Mouse (Mus musculus) MEL (cell line): ENCODE results near the gene Tgm2. TPM values are rescaled to one million over a fixed set of nuclear protein-coding genes. Genes with fewer than 3 reads are reported as not detected.

Experiments
- DNase-seq: peaks from one replicate; pipeline ENCODE4 v3.0.0; 2011; ENCODE audit warnings: low read depth, low spot score
- H3K27ac ChIP-seq: 2 replicates; pipeline ENCODE4 v1.5.1; 2012; ENCODE audit warnings: low read depth, mild to moderate bottlenecking, control low read depth, low read length, moderate library complexity; ENCODE audit not compliant: control insufficient read depth
- H3K27me3 ChIP-seq, 2 experiments: fragments of 150-350 bp in 1 of 2; sonication (generic) in 1 of 2; 2 replicates each; pipeline ENCODE4 v1.6.1; 2012; ENCODE audit warnings: low read length in 2 of 2, mild to moderate bottlenecking in 2 of 2, improper control_type of control experiment in 1 of 2, moderate library complexity in 1 of 2; ENCODE audit not compliant: insufficient read depth in 2 of 2, control insufficient read depth in 1 of 2
- H3K36me3 ChIP-seq, 2 experiments: 2 replicates each; pipeline ENCODE4 v1.6.1; 2012 to 2014; ENCODE audit warnings: low read length in 2 of 2, improper control_type of control experiment in 1 of 2, inconsistent platforms in 1 of 2, mild to moderate bottlenecking in 1 of 2; ENCODE audit not compliant: insufficient read depth in 2 of 2, control insufficient read depth in 1 of 2
- H3K4me1 ChIP-seq, 2 experiments: fragments of 150-350 bp in 1 of 2; sonication (generic) in 1 of 2; 2 replicates each; pipeline ENCODE4 v1.6.1; 2012; ENCODE audit warnings: low read length in 2 of 2, improper control_type of control experiment in 1 of 2, mild to moderate bottlenecking in 1 of 2; ENCODE audit not compliant: insufficient read depth in 2 of 2, control insufficient read depth in 1 of 2
- H3K4me3 ChIP-seq, 2 experiments: fragments of 150-350 bp in 1 of 2; sonication (generic) in 1 of 2; 2 replicates each; pipeline ENCODE4 v1.5.1; 2012; ENCODE audit warnings: low read depth in 2 of 2, low read length in 2 of 2, mild to moderate bottlenecking in 2 of 2, moderate library complexity in 2 of 2, control low read depth in 1 of 2, improper control_type of control experiment in 1 of 2; ENCODE audit not compliant: control insufficient read depth in 1 of 2, insufficient read depth in 1 of 2
- H3K79me2 ChIP-seq: 2 replicates; pipeline ENCODE4 v1.6.1; 2012; ENCODE audit warnings: mild to moderate bottlenecking, low read length, moderate library complexity; ENCODE audit not compliant: control insufficient read depth, poor library complexity, insufficient read depth
- H3K9ac ChIP-seq: 2 replicates; pipeline ENCODE4 v1.6.1; 2012; ENCODE audit warnings: low read depth, mild to moderate bottlenecking, control low read depth, low read length, moderate library complexity; ENCODE audit not compliant: control insufficient read depth, poor library complexity, severe bottlenecking
- H3K9me3 ChIP-seq: fragments of 150-350 bp; sonication (generic); replicated peaks from 2 replicates; pipeline ENCODE4 v1.6.1; 2012; ENCODE audit warnings: mild to moderate bottlenecking, low read length, improper control_type of control experiment, moderate library complexity; ENCODE audit not compliant: insufficient read depth
- BHLHE40 ChIP-seq: IDR thresholded peaks from 2 replicates; pipeline ENCODE4 v1.6.1; 2012; ENCODE audit warnings: low read depth, mild to moderate bottlenecking, inconsistent platforms, low read length, improper control_type of control experiment, borderline replicate concordance
- CHD1 ChIP-seq: IDR thresholded peaks from 2 replicates; pipeline ENCODE4 v1.6.1; 2012; ENCODE audit warnings: low read depth, mild to moderate bottlenecking, inconsistent platforms, low read length, improper control_type of control experiment
- CHD2 ChIP-seq: IDR thresholded peaks from 2 replicates; pipeline ENCODE4 v1.6.1; 2011; ENCODE audit warnings: low read length, improper control_type of control experiment
- CTCF ChIP-seq, 3 experiments: IDR thresholded peaks in 2 of 3; conservative IDR thresholded peaks in 1 of 3; 2 replicates each; pipeline ENCODE4 v1.5.1; 2011 to 2012; ENCODE audit warnings: low read length in 3 of 3, low read depth in 2 of 3, mild to moderate bottlenecking in 2 of 3, improper control_type of control experiment in 1 of 3, inconsistent platforms in 1 of 3, mixed read lengths in 1 of 3, moderate library complexity in 1 of 3; ENCODE audit not compliant: control insufficient read depth in 1 of 3, insufficient read depth in 1 of 3, poor library complexity in 1 of 3, severe bottlenecking in 1 of 3
- EP300 ChIP-seq, 2 experiments: IDR thresholded peaks; 2 replicates each; pipeline ENCODE4 v1.6.1; 2011; ENCODE audit warnings: improper control_type of control experiment in 2 of 2, low read length in 2 of 2, low read depth in 1 of 2, mild to moderate bottlenecking in 1 of 2
- ETS1 ChIP-seq: IDR thresholded peaks from 2 replicates; pipeline ENCODE4 v1.6.1; 2012; ENCODE audit warnings: low read depth, mild to moderate bottlenecking, inconsistent platforms, low read length, improper control_type of control experiment, moderate library complexity
- HCFC1 ChIP-seq: IDR thresholded peaks from 2 replicates; pipeline ENCODE4 v1.6.1; 2012; ENCODE audit warnings: low read depth, mild to moderate bottlenecking, inconsistent platforms, low read length, improper control_type of control experiment, moderate library complexity
- JUND ChIP-seq: IDR thresholded peaks from 2 replicates; pipeline ENCODE4 v1.6.1; 2011; ENCODE audit warnings: low read depth, mild to moderate bottlenecking, improper control_type of control experiment, low read length
- KAT2A ChIP-seq: conservative IDR thresholded peaks from 2 replicates; pipeline ENCODE4 v1.6.1; 2012; ENCODE audit warnings: low read depth, low read length, improper control_type of control experiment, inconsistent platforms
- MAFK ChIP-seq: IDR thresholded peaks from 2 replicates; pipeline ENCODE4 v1.6.1; 2011; ENCODE audit warnings: low read depth, mild to moderate bottlenecking, low read length, improper control_type of control experiment, borderline replicate concordance
- MAX ChIP-seq: IDR thresholded peaks from 2 replicates; pipeline ENCODE4 v1.6.1; 2011; ENCODE audit warnings: low read length, improper control_type of control experiment
- MAZ ChIP-seq: IDR thresholded peaks from 2 replicates; pipeline ENCODE4 v1.6.1; 2012; ENCODE audit warnings: low read depth, mild to moderate bottlenecking, inconsistent platforms, low read length, improper control_type of control experiment
- MXI1 ChIP-seq: IDR thresholded peaks from 2 replicates; pipeline ENCODE4 v1.6.1; 2011; ENCODE audit warnings: mild to moderate bottlenecking, low read depth, low read length, improper control_type of control experiment
- MYC ChIP-seq: IDR thresholded peaks from 2 replicates; pipeline ENCODE4 v1.6.1; 2011; ENCODE audit warnings: low read depth, mild to moderate bottlenecking, low read length, improper control_type of control experiment, moderate library complexity
- NELFE ChIP-seq: IDR thresholded peaks from 2 replicates; pipeline ENCODE4 v1.6.1; 2011; ENCODE audit warnings: low read depth, low read length, improper control_type of control experiment
- NRF1 ChIP-seq: IDR thresholded peaks from 2 replicates; pipeline ENCODE4 v1.6.1; 2014; ENCODE audit warnings: low read depth, mild to moderate bottlenecking, inconsistent platforms, low read length, improper control_type of control experiment, moderate library complexity; ENCODE audit not compliant: poor library complexity, insufficient read depth, severe bottlenecking
- POLR2A ChIP-seq, 2 experiments: IDR thresholded peaks; 2 replicates each; pipeline ENCODE4 v1.6.1; 2011 to 2012; ENCODE audit warnings: low read length in 2 of 2, mild to moderate bottlenecking in 2 of 2, control low read depth in 1 of 2, improper control_type of control experiment in 1 of 2, low read depth in 1 of 2, moderate library complexity in 1 of 2; ENCODE audit not compliant: control insufficient read depth in 1 of 2, insufficient read depth in 1 of 2, poor library complexity in 1 of 2
- POLR2AphosphoS5 ChIP-seq: IDR thresholded peaks from 2 replicates; pipeline ENCODE4 v1.6.1; 2012; ENCODE audit warnings: low read depth, borderline replicate concordance, mild to moderate bottlenecking, inconsistent platforms, low read length, moderate library complexity, mixed read lengths
- RAD21 ChIP-seq: IDR thresholded peaks from 2 replicates; pipeline ENCODE4 v1.6.1; 2011; ENCODE audit warnings: mild to moderate bottlenecking, low read depth, low read length, improper control_type of control experiment
- RCOR1 ChIP-seq: IDR thresholded peaks from 2 replicates; pipeline ENCODE4 v1.6.1; 2012; ENCODE audit warnings: low read depth, mild to moderate bottlenecking, inconsistent platforms, low read length, improper control_type of control experiment
- SMC3 ChIP-seq: IDR thresholded peaks from 2 replicates; pipeline ENCODE4 v1.6.1; 2011; ENCODE audit warnings: low read depth, low read length, improper control_type of control experiment
- TAL1 ChIP-seq: IDR thresholded peaks from 2 replicates; pipeline ENCODE4 v1.6.1; 2012; ENCODE audit warnings: mild to moderate bottlenecking, inconsistent platforms, low read length, moderate library complexity, mixed read lengths
- TBP ChIP-seq: IDR thresholded peaks from 2 replicates; pipeline ENCODE4 v1.8.0; 2011; ENCODE audit warnings: low read depth, low read length, improper control_type of control experiment
- USF1 ChIP-seq: IDR thresholded peaks from 2 replicates; pipeline ENCODE4 v1.6.1; 2014; ENCODE audit warnings: low read depth, mild to moderate bottlenecking, inconsistent platforms, low read length, improper control_type of control experiment, moderate library complexity
- USF2 ChIP-seq, 2 experiments: IDR thresholded peaks; 2 replicates each; pipeline ENCODE4 v1.6.1; 2011 to 2012; ENCODE audit warnings: improper control_type of control experiment in 2 of 2, low read length in 2 of 2, borderline replicate concordance in 1 of 2, inconsistent platforms in 1 of 2, low read depth in 1 of 2, mild to moderate bottlenecking in 1 of 2; ENCODE audit not compliant: insufficient read depth in 1 of 2
- ZKSCAN1 ChIP-seq: IDR thresholded peaks from 2 replicates; pipeline ENCODE4 v1.6.1; 2012; ENCODE audit warnings: low read depth, mild to moderate bottlenecking, inconsistent platforms, low read length, improper control_type of control experiment, moderate library complexity
- ZNF384 ChIP-seq: IDR thresholded peaks from 2 replicates; pipeline ENCODE4 v1.6.1; 2012; ENCODE audit warnings: low read depth, mild to moderate bottlenecking, inconsistent platforms, low read length, improper control_type of control experiment
- polyA plus RNA-seq, 2 experiments: library from polyadenylated mRNA; stranded (reverse) in 1 of 2; unstranded in 1 of 2; fragments of >175 nt in 1 of 2; fragments of >200 nt in 1 of 2; gene quantifications; 2 replicates each; pipeline versions ENCODE4 v1.2.1 to v1.2.4; 2012; ENCODE audit warnings: low replicate concordance in 2 of 2, low read depth in 1 of 2; ENCODE audit not compliant: insufficient read length in 2 of 2, insufficient read depth in 1 of 2, missing spikeins in 1 of 2
- total RNA-seq: library from RNA; depleted of rRNA; stranded (reverse); fragments of 300-350 nt; gene quantifications from 2 replicates; pipeline ENCODE4 v1.2.3, GENCODE M21; 2012

Gene Tgm2
- total and polyA plus RNA-seq, 3 experiments, result 7.7 to 11.0 TPM; not detected in 1

- Histone ChIP-seq H3K79me2 (no peaks in the 10 kb centered on the region), H3K9ac (no peak overlapping the region), H3K36me3 (no peaks in the 10 kb centered on the region), H3K27me3 (0 out of 4 replicates have a peak, but pooled peaks cover 0 to 1% of the 10 kb centered on the region in 2 experiments), H3K4me1 (no peaks in the 10 kb centered on the region), H3K27ac (no peak overlapping the region), H3K4me3 (no peak overlapping the region), H3K9me3 (no peaks in the 10 kb centered on the region)
- TF ChIP-seq TAL1 (no peak), ZKSCAN1 (no peak), USF1 (no peak), CHD2 (no peak), MAZ (no peak), SMC3 (no peak)
- no peak for DNase-seq
These were observed 35.7 kb upstream of the Tgm2 start for GRCm38 (mm10) chr2:158181932-158182331.

GRCm38 (mm10) chr2:158180797-158181196 lies 34.6 kb upstream of the Tgm2 start:
- TF ChIP-seq POLR2AphosphoS5, result no peak
- peak; percentile 70; the same call in 1 of the 2 replicates for TF ChIP-seq MAX
- TF ChIP-seq MAZ, result no peak
- no peak for TF ChIP-seq HCFC1
- TF ChIP-seq RAD21, result peak; percentile 47
- no peak for TF ChIP-seq NRF1
- no peak for TF ChIP-seq MXI1
- TF ChIP-seq MYC, result peak; percentile 86
- no peak for TF ChIP-seq ZNF384
- TF ChIP-seq ETS1, result no peak
- TF ChIP-seq CHD1, result no peak
- no peak for TF ChIP-seq KAT2A
- no peak for TF ChIP-seq EP300 (IDR thresholded peaks at IDR 0.05; ENCODE audit: low read depth in 1 of 2, low read length in 2 of 2)
- no peak for TF ChIP-seq POLR2A (IDR thresholded peaks at IDR 0.05; ENCODE audit: control insufficient read depth in 1 of 2, insufficient read depth in 1 of 2, low read depth in 1 of 2, low read length in 2 of 2, poor library complexity in 1 of 2)
- no peak for TF ChIP-seq TBP
- no peak for TF ChIP-seq NELFE
- no peak for TF ChIP-seq JUND
- no peak for TF ChIP-seq MAFK
- no peak for TF ChIP-seq BHLHE40
- no peak for TF ChIP-seq ZKSCAN1
- TF ChIP-seq RCOR1, result no peak
- TF ChIP-seq USF2 (IDR thresholded peaks at IDR 0.05; ENCODE audit: borderline replicate concordance in 1 of 2, insufficient read depth in 1 of 2, low read depth in 1 of 2, low read length in 2 of 2), result no peak
- peak; percentile 82 for TF ChIP-seq SMC3
- TF ChIP-seq CTCF (IDR thresholded peaks at IDR 0.05 in 2 of 3, conservative IDR thresholded peaks at IDR 0.05 in 1 of 3; ENCODE audit: control insufficient read depth in 1 of 3, insufficient read depth in 1 of 3, low read depth in 2 of 3, low read length in 3 of 3, poor library complexity in 1 of 3, severe bottlenecking in 1 of 3), result peak; percentile 75 to 86 (median 82)
- peaks cover 0 to 3% of the 10 kb centered on the region in 2 experiments; a peak in 1 of 4 replicates for H3K4me1 ChIP-seq
- H3K27ac ChIP-seq, result no peak overlapping the region
- peak; percentile 69 for DNase-seq
- no peak overlapping the region for H3K4me3 ChIP-seq
- no peaks in the 10 kb centered on the region for H3K36me3 ChIP-seq
- H3K79me2 ChIP-seq, result no peaks in the 10 kb centered on the region
- no peaks in the 10 kb centered on the region for H3K9me3 ChIP-seq
- H3K9ac ChIP-seq, result no peak overlapping the region
- H3K27me3 ChIP-seq, result 0 out of 4 replicates have a peak, but pooled peaks cover 0 to 1% of the 10 kb centered on the region in 2 experiments
